Mouse (Mus musculus) layer of hippocampus, adult 18-20 months (tissue): ENCODE data around the gene Hnrnpab. TPM values are rescaled to one million over a fixed set of nuclear protein-coding genes. Genes with fewer than 3 reads are reported as not detected.

Experiments
- DNase-seq, 2 experiments: peaks; one replicate each; pipeline ENCODE4 v3.0.0; 2022; ENCODE audit warnings: low spot score in 2 of 2
- long read RNA-seq: library from polyadenylated mRNA; stranded (forward); transcript quantifications from one replicate; pipeline ENCODE4 v2.0.0, GENCODE M21; 2021
- total RNA-seq, 2 experiments: library from RNA; stranded (reverse); gene quantifications; 2 replicates each; pipeline ENCODE4 v1.2.3; 2021

The Hnrnpab gene
- total RNA-seq: 100 to 1,000 TPM; 149 to 157 TPM
- long read RNA-seq, transcript Hnrnpab-203 (8 exons, 1,437 nt): minor isoform, 18 of 83 reads
- long read RNA-seq, transcript Hnrnpab-201 (7 exons, 2,370 nt): major isoform, 47 of 83 reads
- long read RNA-seq, partial matches to known transcripts: 14 of 83 reads
- long read RNA-seq, other reads (novel, unspliced or antisense): 4 of 83 reads

DNA sequence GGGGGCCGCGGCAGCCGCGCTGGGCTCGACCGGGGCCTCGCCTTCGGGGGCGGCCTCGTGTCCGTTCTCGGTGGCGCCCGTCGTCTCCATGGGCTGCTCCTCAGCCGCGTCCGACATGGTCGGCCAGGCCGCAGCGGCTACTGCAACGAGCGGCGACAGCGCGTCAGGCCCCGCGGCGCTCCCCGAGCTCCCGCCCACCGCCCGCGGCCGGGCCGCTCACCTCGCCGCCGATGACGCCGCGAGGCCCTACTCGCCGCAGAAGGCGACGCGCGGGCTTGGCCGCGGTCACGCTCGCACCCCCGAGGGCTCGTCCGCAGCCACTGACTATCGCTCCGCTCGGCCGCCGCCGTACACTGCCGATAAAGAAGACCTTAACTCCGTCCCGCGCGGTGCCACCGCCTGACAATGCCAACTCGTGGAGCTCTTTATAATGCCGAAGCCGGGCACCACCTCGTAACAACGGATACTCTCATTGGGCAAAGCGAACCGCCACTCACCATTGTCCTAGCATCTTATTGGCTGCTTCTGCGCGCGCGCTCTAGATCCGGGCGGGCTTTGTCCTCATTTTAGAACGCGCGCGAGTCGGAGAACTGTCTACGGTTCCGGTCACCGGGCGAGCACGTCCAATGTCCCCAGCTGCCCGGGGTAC, at the start of gene Hnrnpab:
Gene Hnrnpab, minus strand, starts transcription at position 401 of the 649 bp plus-strand sequence.
- DNase-seq: peak; percentile 96 to 99

DNA sequence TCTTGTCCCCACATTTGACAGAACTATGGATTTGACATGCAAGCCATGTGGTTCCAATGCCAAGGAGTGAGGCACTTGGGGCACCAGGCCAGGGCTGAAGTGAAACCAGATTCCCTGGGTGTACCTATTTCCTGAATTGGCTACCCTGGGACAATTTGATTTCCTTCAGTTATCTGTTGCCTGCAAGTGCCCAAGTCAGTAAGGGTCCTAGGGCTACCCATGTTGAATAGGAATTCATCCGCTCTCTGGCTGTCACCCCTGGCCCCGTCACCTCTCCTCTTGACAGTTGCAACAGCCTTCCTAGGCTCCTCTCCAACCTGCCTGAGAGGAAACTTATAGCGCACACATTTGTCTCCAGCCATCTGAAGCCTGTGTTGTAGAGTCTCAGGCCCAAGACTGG, 48.2 kb upstream of the Hnrnpab start:
- no peak for DNase-seq

DNA sequence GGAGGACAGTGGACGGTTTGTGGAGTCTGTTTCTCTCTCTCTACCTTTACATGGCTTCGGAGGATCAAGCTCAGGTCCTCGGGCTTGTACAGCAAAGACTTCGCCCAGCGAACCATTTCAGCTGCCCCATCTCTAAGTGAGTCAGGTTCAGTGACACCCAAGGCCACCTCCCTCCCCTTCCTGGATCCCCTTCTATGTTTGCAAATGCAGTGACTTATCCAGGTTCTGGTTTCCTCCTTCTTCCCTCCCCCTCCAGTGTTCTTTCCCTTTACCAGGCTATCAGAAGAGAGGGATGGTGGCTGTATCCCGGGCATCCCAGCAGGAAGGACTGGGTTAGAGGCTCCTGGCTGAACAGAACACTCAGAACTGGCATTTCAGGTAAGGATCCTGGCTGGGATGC, 47.1 kb upstream of the Hnrnpab start:
- DNase-seq: no peak

DNA sequence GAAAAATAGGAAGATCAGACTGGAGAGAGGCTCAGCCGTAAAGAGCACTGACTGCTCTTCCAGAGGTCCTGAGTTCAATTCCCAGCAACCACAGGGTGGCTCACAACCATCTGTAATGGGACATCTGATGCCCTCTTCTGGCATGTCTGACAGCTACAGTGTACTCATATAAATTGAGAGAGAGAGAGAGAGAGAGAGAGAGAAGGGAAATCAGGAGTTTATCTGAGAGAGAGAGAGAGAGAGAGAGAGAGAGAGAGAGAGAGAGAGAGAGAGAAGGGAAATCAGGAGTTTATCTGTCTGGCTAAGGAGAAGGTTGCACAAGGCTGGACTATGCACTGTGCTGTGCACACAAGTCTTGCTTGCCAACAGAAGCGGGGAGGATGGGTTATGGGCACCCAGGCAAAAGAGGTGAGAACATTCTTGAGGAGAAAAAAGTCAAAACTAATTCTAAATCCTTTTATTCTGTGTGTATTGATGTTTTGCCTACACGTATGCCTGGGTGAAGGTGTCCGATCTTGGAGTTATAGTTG, 46.3 kb upstream of the Hnrnpab start:
- DNase-seq: no peak

DNA sequence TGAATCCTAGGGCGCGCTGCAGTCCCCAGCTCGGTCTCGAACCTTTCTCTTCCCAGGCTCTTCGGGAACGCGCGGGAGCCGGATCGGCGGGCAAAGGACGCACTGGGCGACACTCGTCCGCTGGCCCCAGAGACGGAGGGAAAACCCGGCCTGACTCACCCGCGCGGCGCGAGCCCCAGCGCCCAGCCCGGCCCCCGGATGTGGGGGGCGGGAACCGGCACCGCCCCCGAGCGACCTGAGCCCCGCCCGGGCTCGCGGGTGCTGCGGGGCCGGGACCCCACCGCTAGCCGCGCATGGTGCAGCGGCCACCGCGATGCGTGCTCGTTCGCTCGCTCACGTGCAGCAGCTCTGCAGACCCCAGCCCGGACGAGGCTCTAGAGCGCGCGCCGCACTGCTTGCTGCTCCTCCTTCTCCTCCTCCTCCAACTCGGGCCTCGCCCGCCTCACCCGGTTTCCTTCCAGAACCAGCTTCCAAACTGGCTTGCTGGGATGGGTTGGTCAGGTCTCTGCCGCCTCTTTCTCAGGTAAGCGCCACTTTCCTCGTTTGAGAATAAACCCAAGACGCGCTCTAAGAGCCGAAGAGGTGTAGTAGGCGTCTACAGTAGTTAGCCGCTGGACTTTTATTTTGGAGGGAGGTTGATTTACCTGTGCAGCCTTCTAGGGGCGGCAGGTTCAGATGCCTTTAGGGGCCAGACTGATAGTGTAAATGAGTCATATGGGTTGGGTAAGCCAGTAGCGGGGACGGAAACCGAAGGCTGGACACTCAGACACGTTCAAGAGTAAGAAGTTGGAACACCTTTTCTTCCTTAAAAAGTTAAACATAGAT, 44.3 kb upstream of the Hnrnpab start, which contains the start of the genes N4bp3 and D930048N14Rik:
Gene N4bp3, minus strand, starts transcription at position 152 of the 825 bp plus-strand sequence.
Gene D930048N14Rik, plus strand, starts transcription at position 264 of the 825 bp plus-strand sequence.
- DNase-seq: peak in 1 of 2 experiments; percentile 34

DNA sequence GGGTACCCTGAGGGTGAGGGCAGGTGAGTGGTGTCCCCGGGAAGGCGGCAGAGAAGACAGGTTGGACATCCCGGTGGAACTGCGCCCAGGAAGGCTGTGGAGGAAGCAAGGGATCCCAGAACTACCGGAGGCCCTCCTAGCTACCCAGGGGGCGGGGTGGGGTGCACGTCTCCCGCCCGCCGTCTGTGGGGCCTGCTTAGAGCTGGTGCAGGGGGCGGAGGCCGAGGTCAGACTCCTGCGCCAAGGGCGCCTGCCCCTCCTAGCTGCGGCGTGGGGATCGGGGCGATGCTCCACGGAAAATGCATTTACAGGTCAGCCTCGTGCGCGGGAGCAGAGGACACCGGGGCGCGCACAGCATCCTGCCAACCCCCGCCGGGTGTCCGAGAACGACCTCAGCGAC, 43.6 kb upstream of the Hnrnpab start:
- DNase-seq: no peak

DNA sequence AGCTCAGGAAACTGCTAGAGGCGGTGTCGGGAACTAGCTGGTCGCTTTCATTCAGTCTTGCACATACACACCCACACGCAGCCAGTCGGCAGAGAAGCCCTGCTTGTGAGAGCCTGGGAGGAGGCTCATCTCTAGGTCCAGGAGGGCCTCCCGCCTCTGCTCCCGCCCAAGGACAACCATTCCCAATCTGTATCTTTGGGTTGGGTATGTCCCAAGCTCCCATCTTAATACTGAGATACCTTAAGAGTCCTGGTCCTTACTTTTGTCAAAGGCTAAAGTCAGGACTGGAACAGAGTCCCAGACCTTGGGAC, 43.2 kb upstream of the Hnrnpab start:
- no peak for DNase-seq

DNA sequence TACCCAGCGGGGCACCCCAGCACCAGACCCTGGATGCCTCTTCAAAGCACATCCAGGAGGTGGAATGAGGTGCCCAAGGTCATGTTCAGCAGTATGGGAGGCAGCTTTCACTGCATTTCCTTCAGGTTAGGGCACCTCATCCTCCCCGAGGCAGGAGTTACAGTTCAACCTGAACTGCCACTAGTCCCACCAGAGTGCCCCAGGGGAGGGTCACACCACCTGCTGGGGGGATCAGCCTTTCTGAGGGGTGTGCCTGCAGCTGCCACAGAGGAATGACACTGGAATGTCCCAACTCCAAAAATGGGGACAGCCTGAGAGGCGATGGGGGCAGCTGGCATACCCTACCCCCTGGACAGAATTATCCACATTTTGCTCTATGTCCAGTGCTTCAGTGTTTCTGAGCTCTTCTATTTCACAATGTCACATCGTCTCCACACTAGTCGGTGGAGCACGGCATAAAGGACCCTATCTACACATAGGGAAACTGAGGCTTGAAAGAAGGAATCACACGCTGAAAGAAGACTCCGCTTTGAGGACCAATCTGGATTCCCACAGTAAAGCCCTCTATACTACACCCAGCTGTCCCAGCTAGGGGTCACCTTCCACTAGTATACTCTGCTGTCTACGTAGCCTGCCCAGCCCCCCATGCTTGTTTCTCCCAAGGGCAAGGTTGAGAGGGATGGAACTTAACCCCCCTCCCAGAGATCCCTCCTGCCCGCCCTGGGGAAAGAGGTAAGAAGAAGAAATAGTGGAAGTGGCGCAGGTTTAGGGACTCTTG, 42.7 kb upstream of the Hnrnpab start:
- no peak for DNase-seq

DNA sequence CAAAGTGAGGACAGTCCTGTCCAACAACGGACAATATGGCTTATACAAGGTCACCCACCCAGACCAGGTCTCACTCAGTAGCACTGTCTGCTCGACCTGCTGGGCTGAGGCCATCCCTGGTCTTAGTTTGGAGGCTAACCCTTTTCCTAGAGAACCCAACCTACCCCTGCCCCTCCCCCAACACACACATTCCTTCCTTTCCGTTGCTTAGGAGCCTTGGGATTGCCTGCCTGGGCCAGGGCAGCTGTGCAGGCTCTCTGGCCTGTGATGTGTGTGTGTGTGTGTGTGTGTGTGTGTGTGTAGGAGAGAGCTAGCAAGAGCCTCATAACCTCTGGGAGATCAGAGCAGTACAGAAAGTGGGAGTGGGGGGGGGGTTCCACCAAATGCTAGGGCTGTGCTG, 41.9 kb upstream of the Hnrnpab start:
- no peak for DNase-seq

DNA sequence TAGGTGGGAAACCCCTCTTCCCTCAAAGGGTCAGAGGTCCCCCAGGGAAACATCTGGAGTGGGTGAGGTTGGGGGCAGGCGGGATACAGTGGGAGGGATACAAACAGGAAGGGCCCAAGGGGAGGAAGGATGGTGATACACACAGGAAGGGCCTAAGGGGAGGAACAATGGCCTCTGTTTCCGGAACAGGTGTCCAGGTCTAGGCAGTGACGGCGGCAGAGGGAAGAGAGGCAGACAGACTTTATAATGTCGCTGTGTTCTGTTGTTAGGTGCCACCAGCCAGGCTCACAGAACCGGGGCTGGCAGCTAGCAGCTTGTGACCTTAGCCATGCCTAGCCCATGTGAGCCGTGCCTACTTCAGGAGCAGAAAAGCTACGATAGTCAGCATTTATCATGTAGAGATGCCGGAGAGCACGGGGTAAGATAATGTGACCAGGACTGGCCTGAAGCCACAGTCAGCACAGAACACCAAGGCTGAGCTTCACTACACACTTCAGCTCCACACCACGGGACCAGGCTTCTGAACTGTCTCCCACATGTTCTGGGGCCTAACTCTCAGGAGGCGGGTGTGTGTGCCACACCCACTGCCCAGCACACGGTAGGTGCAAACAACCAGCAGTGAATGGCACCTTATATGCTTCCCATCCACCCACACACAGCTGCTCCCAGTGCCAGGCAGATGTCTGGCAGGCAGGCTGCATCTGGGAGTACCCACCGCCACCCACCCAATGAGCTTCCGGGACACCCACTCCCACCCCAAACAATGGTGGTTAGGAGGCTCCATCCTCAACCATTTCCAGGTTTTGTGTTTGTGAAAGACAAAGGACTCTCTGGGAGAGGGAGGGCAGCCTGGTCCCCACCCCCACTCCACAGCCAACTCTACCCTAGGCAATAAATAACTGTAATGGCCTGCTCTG, 40.4 kb upstream of the Hnrnpab start:
- no peak for DNase-seq

DNA sequence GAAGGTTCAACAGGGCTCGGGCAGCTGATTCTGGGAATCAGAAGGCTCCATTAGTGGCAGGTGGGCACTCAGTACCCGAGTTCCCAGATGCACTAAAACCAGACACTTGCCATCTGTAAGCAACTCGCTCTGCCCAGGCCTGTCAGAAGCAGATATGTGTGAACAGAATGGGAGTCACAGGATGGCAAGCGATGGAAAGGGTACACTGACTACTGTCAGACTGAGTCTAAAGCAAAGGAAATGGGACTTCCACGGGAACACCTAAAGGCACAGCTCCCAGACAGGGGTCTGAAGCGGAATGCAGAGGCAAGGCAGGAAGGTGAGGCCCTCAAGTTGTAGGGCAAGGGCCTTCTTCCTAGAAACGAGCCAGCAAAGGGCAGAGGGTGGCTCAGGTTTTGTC, 39.6 kb upstream of the Hnrnpab start:
- no peak for DNase-seq

DNA sequence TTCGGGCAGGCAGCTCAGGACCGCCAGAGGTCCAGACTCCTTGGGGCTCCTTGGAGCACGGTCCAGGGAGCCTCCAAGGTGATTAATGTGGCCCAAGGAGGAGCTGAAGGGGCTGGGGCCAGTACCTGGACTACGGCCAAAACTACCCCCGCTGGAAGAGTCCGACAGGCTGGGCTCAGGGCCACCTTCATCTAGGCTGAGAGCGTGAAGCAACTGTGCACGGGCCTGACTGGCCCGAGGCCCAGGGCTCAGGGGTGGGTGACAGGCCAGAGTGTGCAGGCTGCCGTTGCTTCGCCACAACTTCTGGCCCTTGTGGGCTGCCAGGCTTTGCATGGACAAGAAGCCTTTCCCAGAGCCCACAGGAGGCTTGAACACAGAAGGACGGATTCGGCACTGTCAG, 38.6 kb upstream of the Hnrnpab start:
- DNase-seq: no peak

DNA sequence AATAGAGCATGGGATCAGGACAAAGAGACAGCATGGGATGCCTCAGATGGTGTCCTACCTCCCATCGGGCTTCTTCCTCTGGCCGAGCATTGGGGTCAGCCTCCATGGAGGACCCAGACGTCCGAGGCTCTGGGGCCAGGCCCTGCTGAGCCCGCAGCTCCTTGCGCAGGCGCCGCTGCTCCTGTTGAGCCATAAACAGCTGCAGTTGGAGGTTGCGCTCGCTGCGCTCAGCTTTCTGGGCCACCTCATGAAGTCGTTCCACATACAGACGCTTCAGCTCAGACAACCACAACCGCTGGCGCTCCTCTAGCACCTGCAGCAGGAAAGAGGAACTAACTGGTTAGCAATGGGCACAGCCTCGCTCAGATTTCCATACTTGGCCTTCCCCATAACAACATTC, 37.6 kb upstream of the Hnrnpab start:
- no peak for DNase-seq

DNA sequence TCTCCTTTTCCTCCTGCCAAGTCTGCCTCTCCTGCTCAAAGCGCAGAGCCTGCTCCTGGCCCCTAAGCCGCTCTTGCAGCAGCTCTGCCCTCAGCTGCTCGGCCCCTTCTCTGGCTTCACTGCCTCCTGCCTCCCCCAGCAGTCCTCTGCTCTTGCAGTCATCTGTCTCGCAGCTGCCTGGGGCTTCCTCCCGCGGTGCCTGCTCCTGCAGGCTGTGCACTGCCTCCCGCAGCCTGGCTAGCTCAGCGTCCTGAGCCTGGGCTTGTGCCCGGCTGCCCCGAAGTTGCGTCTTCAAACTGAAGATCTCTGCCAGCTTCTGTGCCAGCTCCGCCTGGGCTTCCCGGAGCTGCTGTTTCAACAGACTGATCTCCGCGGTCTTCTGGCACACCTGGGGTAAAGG, 37.1 kb upstream of the Hnrnpab start:
- no peak for DNase-seq

DNA sequence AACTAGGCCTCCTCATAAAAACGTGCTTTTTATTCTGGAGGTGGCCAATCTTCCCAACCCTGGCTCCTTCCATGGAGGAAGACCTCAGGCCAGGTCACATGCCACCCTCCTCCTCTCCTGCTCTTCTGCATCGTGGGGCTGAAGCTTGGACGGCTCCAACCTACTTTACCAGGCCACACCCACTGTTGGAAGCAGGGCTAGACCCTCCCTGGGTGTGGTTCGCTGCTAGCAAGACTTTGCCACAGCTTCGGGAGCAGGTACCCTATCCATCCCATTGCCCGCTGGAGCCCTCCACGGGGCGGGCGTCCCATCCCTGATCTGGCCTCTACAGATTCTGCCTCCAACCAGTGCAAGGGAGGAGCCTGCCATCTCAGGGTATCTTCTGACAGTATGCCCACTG, 36.6 kb upstream of the Hnrnpab start:
- no peak for DNase-seq

DNA sequence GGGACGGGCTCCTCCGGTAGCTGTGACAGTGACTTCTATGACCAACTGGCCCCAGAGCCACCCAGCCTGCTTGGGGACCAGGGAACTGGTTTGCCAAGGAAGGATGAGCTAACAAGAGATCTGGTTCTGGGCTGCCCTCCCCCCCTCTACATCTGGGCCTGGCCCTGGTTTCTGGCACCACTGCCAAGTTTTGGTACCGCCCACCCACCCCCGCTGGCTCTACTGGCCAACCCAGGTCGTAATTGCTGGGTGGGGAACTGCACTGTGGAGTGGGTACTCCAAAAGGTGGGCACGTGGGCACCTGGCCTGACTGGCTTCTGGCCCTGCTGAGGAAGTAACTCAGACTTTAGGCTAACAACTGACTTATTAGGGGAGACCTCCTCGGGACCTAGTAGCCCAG, 34.1 kb upstream of the Hnrnpab start:
- no peak for DNase-seq

DNA sequence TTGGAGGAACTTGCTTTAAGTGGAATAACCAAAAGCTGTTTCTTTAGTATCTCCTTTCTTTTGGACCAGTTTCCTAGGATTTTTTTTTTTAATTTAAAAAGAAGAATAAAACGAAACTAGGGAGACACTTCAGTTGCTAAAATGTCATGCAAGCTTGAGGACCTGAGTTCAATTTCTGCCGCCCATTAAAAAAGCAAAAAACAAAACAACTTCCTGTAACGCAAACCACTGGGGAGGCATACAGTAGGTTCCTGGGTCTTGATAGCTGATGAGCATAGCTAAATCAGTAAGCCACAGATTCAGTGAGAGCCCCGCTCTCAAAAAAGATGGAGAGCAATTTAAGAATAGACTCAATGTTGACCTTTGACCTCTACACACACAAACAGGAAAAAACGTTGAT, 31.9 kb upstream of the Hnrnpab start:
- no peak for DNase-seq

DNA sequence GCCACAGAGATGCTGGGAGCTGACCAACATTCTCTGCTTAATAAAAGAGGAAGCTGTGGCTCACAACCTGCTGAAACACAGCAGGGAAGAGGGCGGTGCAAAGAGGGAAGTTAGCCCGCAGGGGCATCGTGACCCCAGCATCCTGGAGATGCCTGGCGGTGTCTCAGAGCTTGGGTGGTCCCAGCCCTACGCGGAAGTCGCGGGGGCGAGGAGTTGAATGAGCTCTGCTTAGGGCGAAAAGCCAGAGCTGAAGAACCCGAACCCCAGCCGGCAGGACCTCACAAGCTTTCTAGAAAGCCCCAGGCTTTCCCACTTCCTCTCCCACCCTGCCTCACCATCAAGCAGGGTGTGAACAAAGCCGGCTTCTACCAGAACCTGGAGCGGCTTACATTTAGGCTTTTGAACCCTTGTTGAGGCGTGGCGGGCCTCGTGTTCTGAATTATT, 31.3 kb upstream of the Hnrnpab start:
- no peak for DNase-seq

DNA sequence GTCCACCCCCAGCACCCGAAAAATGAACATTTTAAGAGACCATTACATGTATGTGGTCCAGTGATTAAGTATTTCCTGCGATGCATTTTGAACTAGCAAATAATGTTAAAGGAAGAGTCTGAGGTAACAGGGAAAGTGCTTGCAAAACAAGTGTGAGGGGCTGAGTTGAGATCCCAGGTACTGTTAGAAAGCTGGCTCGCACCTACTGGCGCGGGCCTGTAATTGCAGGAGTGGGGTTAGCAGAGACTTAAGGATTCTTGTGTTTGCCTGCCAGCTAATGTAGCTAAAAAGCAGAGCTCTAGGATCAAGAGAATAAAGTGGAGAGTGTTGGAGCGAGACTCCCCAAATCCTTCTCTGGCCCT, 29.7 kb upstream of the Hnrnpab start:
- no peak for DNase-seq
